Mouse (Mus musculus): ENCODE measurements around the gene Atp6v0d1. TPM values are rescaled to one million over a fixed set of nuclear protein-coding genes. Genes with fewer than 3 reads are reported as not detected.

The Atp6v0d1 gene
- polyA plus RNA-seq, 1 experiment, result 65.1 TPM

Other genes with a start within 250 kb of the Atp6v0d1 start
- gene Lrrc29, start 239.8 kb downstream of the Atp6v0d1 start, polyA plus RNA-seq (2012; ENCODE audit: insufficient read depth, insufficient read length, missing spikeins), result 0.83 and 0.99 TPM in 2 replicates
- gene Tmem208, start 239.7 kb downstream of the Atp6v0d1 start, polyA plus RNA-seq (2012; ENCODE audit: insufficient read depth, insufficient read length, missing spikeins), result 60.5 and 72.6 TPM in 2 replicates
- 2.1 and 3.3 TPM in 2 replicates for gene Fhod1, start 218.1 kb downstream of the Atp6v0d1 start, polyA plus RNA-seq (2012; ENCODE audit: insufficient read depth, insufficient read length, missing spikeins)
- 0.24 TPM in 1 of 2 replicates, not detected in the other for gene Slc9a5, start 217.2 kb downstream of the Atp6v0d1 start, polyA plus RNA-seq (2012; ENCODE audit: insufficient read depth, insufficient read length, missing spikeins)
- gene Plekhg4, start 192.8 kb downstream of the Atp6v0d1 start, polyA plus RNA-seq (2012; ENCODE audit: insufficient read depth, insufficient read length, missing spikeins), result not detected in 2 replicates
- not detected in 2 replicates for gene Kctd19, start 152.5 kb downstream of the Atp6v0d1 start, polyA plus RNA-seq (2012; ENCODE audit: insufficient read depth, insufficient read length, missing spikeins)
- 0.88 and 1.0 TPM in 2 replicates for gene Lrrc36, start 152.5 kb downstream of the Atp6v0d1 start, polyA plus RNA-seq (2012; ENCODE audit: insufficient read depth, insufficient read length, missing spikeins)
- 29.6 and 45.2 TPM in 2 replicates for gene Tppp3, start 94.5 kb downstream of the Atp6v0d1 start, polyA plus RNA-seq (2012; ENCODE audit: insufficient read depth, insufficient read length, missing spikeins)
- 8.7 and 10.2 TPM in 2 replicates for gene Zdhhc1, start 69.1 kb downstream of the Atp6v0d1 start, polyA plus RNA-seq (2012; ENCODE audit: insufficient read depth, insufficient read length, missing spikeins)
- not detected in 2 replicates for gene Hsd11b2, start 47.3 kb downstream of the Atp6v0d1 start, polyA plus RNA-seq (2012; ENCODE audit: insufficient read depth, insufficient read length, missing spikeins)
- 13.4 and 14.4 TPM in 2 replicates for gene Ripor1, start 39.2 kb upstream of the Atp6v0d1 start, polyA plus RNA-seq (2012; ENCODE audit: insufficient read depth, insufficient read length, missing spikeins)
- gene Ctcf, start 70.5 kb upstream of the Atp6v0d1 start, polyA plus RNA-seq (2012; ENCODE audit: insufficient read depth, insufficient read length, missing spikeins), result 18.5 and 22.9 TPM in 2 replicates
- gene Agrp, start 71.3 kb upstream of the Atp6v0d1 start, polyA plus RNA-seq (2012; ENCODE audit: insufficient read depth, insufficient read length, missing spikeins), result not detected in 2 replicates
- gene Carmil2, start 120.2 kb upstream of the Atp6v0d1 start, polyA plus RNA-seq (2012; ENCODE audit: insufficient read depth, insufficient read length, missing spikeins), result not detected in 2 replicates
- gene Acd, start 135.1 kb upstream of the Atp6v0d1 start, polyA plus RNA-seq (2012; ENCODE audit: insufficient read depth, insufficient read length, missing spikeins), result 12.3 and 15.9 TPM in 2 replicates
- 10.2 and 10.6 TPM in 2 replicates for gene Pard6a, start 135.1 kb upstream of the Atp6v0d1 start, polyA plus RNA-seq (2012; ENCODE audit: insufficient read depth, insufficient read length, missing spikeins)
- gene 4933405L10Rik, start 141.6 kb upstream of the Atp6v0d1 start, polyA plus RNA-seq (2012; ENCODE audit: insufficient read depth, insufficient read length, missing spikeins), result 0.87 TPM in 1 of 2 replicates, not detected in the other
- gene Enkd1, start 142.2 kb upstream of the Atp6v0d1 start, polyA plus RNA-seq (2012; ENCODE audit: insufficient read depth, insufficient read length, missing spikeins), result 0.52 TPM in 1 of 2 replicates, not detected in the other
- gene Gfod2, start 192.6 kb upstream of the Atp6v0d1 start, polyA plus RNA-seq (2012; ENCODE audit: insufficient read depth, insufficient read length, missing spikeins), result 4.0 and 4.1 TPM in 2 replicates

Measured in brown adipose tissue, adult 24 weeks (tissue).